Mouse (Mus musculus): ENCODE results near the gene Gm10097.

Gm10097 gene

DNA sequence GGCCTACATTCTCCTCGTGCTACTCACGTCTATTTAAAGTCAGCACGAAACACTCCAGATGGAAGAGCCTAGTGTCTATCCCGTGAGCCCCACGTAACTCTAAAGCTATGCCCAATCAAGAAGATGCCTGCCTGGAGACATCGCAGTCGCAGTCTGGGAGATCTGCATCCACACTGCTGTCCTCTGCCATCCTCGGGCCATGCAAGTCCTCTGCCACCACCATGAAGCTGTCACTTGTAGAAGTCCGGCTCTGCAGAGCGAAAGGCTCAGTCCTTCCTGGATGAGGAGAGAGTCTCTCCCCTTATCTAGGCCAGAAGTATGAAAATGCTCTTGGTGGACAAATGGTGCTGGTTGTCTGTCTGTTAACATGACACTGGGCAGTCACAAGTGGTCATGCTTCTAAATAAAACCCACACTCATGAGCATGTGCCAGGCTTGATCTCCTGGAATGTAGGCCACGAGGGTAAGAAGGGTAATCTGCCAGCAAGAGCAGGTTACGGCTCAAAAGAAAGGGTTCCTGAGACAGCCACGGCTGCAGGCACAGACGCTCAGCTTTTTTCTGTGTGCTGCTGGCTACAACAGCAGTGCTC, at the start of gene Gm10097:
Gene Gm10097 (plus strand): TSS at position 517 of the 590 bp plus-strand sequence.
- CTCF ChIA-PET, result no interaction called here

GRCm38 (mm10) chr10:5025906-5026305, 43.1 kb upstream of the Gm10097 start:
- CTCF ChIA-PET, result no interaction called here

- CTCF ChIA-PET, result no interaction called here
These were observed 41.8 kb upstream of the Gm10097 start for GRCm38 (mm10) chr10:5027208-5027607.

DNA sequence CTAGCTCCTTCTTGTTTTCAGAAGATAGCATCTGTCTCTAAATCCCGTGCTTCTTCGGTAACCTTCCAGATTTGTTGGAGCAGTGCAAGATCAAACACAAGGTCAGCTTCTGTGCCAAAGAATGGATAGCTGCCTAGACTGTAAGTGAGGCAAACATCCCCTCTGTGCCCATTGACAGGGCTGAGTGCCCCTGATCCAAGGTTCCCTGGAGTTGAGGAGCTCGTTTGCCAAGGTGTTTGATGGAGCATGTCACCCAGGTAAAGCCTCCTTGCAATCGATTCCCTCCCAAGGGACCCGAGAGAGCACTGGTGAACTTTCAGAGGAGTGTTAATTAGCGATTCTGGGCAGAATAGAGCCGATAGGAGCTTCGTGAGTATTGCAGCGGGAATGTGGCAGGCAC, 40.7 kb upstream of the Gm10097 start:
- CTCF ChIA-PET, result no interaction called here

GRCm38 (mm10) chr10:5029161-5029560, 39.8 kb upstream of the Gm10097 start:
- CTCF ChIA-PET, result interaction anchor here (0.7 kb wide), 2 partner anchors 31 to 366 kb away, joined by 5 to 8 read pairs; no protein-coding TSS in a partner anchor

- CTCF ChIA-PET, result no interaction called here
These were observed 39.1 kb upstream of the Gm10097 start for GRCm38 (mm10) chr10:5029883-5030282.

DNA sequence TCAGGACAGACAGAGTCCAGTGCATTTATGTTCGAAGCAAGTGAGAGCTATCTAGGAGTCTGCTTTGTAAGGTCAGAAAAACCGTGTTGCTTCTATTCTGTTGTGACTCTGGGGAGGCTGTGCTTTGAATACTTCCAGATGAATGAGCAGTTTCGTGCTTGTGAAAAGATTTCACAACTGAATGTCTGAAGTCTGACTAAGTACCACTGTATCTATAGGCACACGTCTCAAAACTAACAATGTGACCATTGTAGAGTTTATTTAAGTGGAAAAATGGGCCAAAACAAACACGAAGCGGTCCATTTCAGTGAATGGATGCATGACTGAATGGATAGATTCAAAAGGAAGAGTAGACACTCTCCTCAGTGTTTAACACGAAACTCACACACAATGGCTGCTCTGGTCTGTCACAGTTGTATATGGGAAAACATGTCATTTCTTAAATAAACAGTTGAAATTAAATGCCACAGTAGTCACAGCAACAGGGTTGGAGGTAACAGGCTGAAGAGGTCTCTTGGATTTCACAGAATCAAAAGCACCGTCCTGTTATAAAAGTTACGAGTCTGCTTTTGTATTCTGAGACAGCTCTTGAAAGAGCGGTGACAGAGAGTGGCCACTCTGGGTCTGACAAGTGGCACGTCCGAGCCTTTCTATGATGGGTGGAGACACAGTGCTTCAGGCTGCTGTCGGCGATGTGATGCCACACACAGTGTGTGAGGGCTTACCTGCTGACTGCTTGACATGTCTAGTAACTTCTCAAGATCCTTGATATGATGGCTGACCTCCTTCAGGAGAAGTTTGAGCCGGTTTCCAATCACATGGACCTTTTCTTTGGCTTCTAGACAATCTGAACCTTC, 36.6 kb upstream of the Gm10097 start:
- CTCF ChIA-PET, result interaction anchor here (0.6 kb wide), 1 partner anchor 620 kb away, joined by 3 read pairs; no protein-coding TSS in a partner anchor

- CTCF ChIA-PET, result no interaction called here
These were observed 27.7 kb upstream of the Gm10097 start for GRCm38 (mm10) chr10:5041254-5041653.

DNA sequence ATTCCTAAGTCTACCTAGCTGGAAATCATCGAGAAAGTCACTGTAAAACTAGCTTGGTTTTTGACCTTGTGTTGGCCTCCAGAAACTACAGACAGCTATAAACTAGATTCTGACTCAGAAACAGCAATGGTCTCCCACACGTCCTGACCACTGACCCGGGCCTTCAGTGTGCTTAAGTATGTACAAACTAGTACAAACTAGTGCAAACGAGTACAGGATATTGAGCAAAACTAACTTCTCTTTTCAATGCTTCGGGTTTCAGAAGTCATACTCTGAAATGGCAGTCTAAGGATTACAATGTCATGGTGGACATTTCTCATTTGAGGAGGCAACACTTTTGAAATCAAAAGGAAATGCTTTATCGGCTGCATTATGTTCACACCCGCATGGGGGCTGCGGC, 24.5 kb upstream of the Gm10097 start:
- CTCF ChIA-PET, result interaction anchor here (0.6 kb wide), 1 partner anchor 179 kb away, joined by 7 read pairs; no protein-coding TSS in a partner anchor

DNA sequence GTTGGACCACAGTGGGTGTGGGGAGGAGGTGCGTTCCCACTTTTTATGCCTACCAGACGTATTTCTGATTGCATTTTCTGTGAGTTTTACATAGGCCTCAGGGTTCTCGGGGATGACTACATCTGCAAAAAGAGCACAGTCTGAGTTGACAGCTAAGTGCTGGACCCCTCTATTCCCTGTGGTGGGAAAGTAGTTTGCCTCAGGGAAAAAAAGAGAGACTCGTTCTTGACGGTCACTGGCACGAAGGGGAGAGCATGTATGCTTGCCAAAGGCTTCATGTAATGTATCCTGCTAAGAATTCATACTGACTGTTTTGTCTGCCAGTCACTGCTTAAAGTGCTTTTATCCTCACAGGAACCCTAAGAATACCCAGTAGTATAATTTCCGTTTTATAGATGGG, 23.8 kb upstream of the Gm10097 start:
- CTCF ChIA-PET, result no interaction called here

DNA sequence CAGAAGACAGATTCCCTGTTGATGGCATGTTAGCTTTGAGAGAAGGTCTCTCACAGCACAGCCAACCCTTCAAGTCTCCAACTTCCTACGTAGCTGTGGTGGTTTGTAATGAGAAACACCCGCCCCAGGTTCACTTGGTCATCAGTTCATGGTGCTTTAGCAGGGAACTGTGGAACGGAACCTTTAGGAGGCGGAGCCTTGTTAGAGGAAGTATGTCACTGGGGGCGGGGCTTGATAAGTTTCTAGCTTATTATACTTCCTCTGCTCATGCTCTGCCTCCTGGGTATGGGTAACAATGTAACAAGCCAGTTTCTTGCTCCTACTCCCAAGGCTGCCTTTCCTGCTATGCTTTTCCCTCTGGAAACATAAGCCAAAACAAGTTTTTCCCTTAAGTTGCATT, 23.3 kb upstream of the Gm10097 start:
- CTCF ChIA-PET, result no interaction called here

DNA sequence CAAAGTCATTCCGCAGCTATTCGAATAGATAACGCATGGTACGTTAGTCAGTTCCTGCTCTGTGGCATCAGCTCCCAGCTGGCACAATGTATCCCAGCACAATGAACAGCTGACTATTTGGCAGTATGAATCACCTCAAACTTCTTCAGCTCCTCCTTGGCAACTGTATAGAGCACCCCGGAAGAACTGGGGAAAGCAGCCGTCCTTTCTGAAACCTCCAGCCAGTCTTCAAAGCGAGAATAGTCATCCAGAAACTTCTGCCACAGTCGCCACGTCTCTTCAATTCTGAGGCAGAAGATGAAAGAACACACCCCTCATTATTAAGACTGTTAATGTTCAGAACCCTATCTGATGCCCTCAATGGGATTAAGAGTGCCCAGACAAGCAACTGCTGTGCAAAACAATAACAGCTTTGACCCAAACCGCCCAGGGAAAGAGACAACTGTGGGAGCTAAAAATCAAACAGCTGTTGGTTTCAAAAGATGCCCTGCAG, 12.7 kb upstream of the Gm10097 start:
- CTCF ChIA-PET, result no interaction called here

GRCm38 (mm10) chr10:5056940-5057339, 12.1 kb upstream of the Gm10097 start:
- CTCF ChIA-PET, result no interaction called here

DNA sequence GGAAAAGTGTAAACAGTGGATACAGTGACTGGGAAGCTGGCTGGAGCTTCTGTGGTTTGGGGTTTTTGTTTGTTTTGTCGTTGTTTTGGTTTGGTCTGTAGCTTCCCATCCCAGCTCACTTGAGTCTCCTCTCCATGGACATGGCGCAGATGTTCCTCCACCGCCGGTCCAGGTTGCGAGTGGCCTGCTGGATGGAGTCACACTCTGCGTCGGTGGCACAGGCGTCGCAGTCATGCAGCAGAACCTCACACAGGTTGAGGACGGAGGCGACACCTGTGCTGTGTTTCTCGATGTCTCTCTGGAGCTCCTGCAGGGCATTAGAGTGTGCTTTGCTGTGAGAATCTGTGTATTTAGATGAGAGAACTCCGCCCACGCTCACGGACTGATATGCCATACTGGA, 11.3 kb upstream of the Gm10097 start:
- CTCF ChIA-PET, result no interaction called here

GRCm38 (mm10) chr10:5058876-5059275, 10.1 kb upstream of the Gm10097 start:
- CTCF ChIA-PET, result no interaction called here

GRCm38 (mm10) chr10:5059983-5060382, 9.0 kb upstream of the Gm10097 start:
- CTCF ChIA-PET, result no interaction called here

DNA sequence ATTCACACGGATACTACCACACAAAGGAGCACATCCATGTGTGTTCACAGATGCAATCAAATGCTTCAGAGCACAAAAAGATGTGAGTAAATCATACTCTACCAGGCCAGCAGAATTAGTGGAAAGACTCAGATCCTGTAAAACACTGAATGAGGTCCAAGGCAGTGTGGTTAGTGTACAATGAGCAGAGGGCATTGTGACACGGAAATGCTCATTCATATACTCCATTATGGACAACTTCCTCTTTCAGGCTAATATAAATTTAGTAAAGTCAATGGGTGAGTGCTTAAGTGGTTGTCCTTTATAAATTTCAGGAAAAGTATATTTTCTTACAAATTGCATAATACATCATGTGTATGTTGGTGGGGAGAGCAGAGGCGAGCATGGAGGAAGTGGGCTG, 1.9 kb upstream of the Gm10097 start:
- CTCF ChIA-PET, result no interaction called here

- CTCF ChIA-PET, result interaction anchor here (0.5 kb wide), 1 partner anchor 510 kb away, joined by 3 read pairs; no protein-coding TSS in a partner anchor
These were observed 1.4 kb downstream of the Gm10097 start for GRCm38 (mm10) chr10:5070168-5070940.

DNA sequence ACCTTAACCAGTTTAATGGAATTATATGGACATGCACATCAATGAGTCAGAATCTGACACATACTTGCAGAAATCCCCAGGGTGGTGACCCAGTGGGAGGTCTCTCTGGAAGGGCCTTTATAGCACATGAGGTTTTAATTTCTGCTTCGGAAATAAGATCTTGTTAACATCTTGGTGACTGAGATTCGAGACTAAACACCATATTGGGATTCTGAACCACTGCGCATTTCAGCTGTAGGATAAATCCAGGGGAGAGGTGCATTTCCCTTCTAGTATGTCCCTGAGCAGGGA, 1.9 kb downstream of the Gm10097 start:
- CTCF ChIA-PET, result no interaction called here

- CTCF ChIA-PET, result no interaction called here
These were observed 3.1 kb downstream of the Gm10097 start for GRCm38 (mm10) chr10:5072054-5072453.

GRCm38 (mm10) chr10:5075724-5076123, 6.7 kb downstream of the Gm10097 start:
- CTCF ChIA-PET, result no interaction called here

GRCm38 (mm10) chr10:5079945-5080468, 11.0 kb downstream of the Gm10097 start:
- CTCF ChIA-PET, result no interaction called here

All from spleen, embryonic (tissue).